17 mouse cellular contexts compared by ENCODE assay signal in genomic region chr7:78914545-78914845, GRCm38 (mm10). TPM values are rescaled to one million over a fixed set of nuclear protein-coding genes. Genes with fewer than 3 reads are reported as not detected.
DNase-seq lines count a peak whose midpoint lies in the region; ATAC-seq and TF ChIP-seq lines count a peak whose summit lies in the region.
"Had no signal": no experiment of that assay in that cellular context is flagged by ENCODE, and none has a peak within 500 bp of the region (broad histone marks: within the 10 kb centered on the region; RNA-seq: fewer than 3 reads in every experiment).

No protein-coding gene starts in this region.

- POLR2A ChIA-PET in Patski (lab: Charles Lee): no interaction called here

- peaks cover 5% of the 10 kb centered on the region for H3K36me3 ChIP-seq in liver, embryonic 12.5 days
- H3K36me3 ChIP-seq in liver, embryonic 11.5 days (ENCODE audit: control insufficient read depth, insufficient read depth, low read length): no peaks in the 10 kb centered on the region
- H3K36me3 ChIP-seq in myocyte (ENCODE audit: control insufficient read depth, insufficient read depth): no peaks in the 10 kb centered on the region
- H3K36me3 ChIP-seq in forebrain, embryonic 12.5 days (replicated peaks): no peaks in the 10 kb centered on the region
- no peaks in the 10 kb centered on the region for H3K36me3 ChIP-seq in heart, adult 2 months (ENCODE audit: control insufficient read depth, insufficient read depth, low read length)
- H3K36me3 ChIP-seq: hindbrain, embryonic 15.5 days; midbrain, embryonic 15.5 days had no signal

- peaks cover 44% of the 10 kb centered on the region for H3K4me1 ChIP-seq in liver, embryonic 12.5 days
- peaks cover 17% of the 10 kb centered on the region for H3K4me1 ChIP-seq in liver, embryonic 11.5 days (replicated peaks; ENCODE audit: control insufficient read depth, insufficient read depth, low read length)
- H3K4me1 ChIP-seq in forebrain, embryonic 12.5 days: peaks cover 16% of the 10 kb centered on the region
- H3K4me1 ChIP-seq in heart, adult 2 months (ENCODE audit: control insufficient read depth, insufficient read depth, low read length): peaks cover 8% of the 10 kb centered on the region

- DNase-seq in liver, embryonic 11.5 days (ENCODE audit: low spot score): no peak
- DNase-seq in 3T3-L1 (ENCODE audit: low read depth, low spot score): peak; percentile 80
- no peak for DNase-seq in Patski (ENCODE audit: low read depth, low spot score)
- DNase-seq in cerebellum, postnatal 14 days: no peak
- DNase-seq in heart, adult 2 months: no peak
- DNase-seq: adrenal gland, adult 2 months; cerebellum, adult 11 months; cerebellum, postnatal 36 days; kidney, adult 8-10 months; retina, postnatal 1 day had no signal

- no peak overlapping the region for H3ac ChIP-seq in myocyte (ENCODE audit: control insufficient read depth, insufficient read length)

- in situ Hi-C loops in Patski (cut with MboI; ENCODE audit: low pct_unique_long_range_greater_than_20kb): loop anchor here (10.0 kb wide), 2 partner anchors 430 to 550 kb away; partner anchors contain the start of gene Polg

- intact Hi-C loops in heart, adult 2 months (cut with DNase I): no loop called here

- peak overlapping the region; percentile 77 for H3K4me2 ChIP-seq in liver, embryonic 12.5 days
- H3K4me2 ChIP-seq in liver, embryonic 11.5 days: no peak overlapping the region
- H3K4me2 ChIP-seq in myocyte (ENCODE audit: low read depth): peak overlapping the region; percentile 94
- no peak overlapping the region for H3K4me2 ChIP-seq in forebrain, embryonic 12.5 days
- H3K4me2 ChIP-seq: hindbrain, embryonic 15.5 days; midbrain, embryonic 15.5 days had no signal

- no peaks in the 10 kb centered on the region for H3K9me3 ChIP-seq in liver, embryonic 12.5 days (replicated peaks)
- no peaks in the 10 kb centered on the region for H3K9me3 ChIP-seq in liver, embryonic 11.5 days (ENCODE audit: control insufficient read depth, low read length)
- no peaks in the 10 kb centered on the region for H3K9me3 ChIP-seq in forebrain, embryonic 12.5 days
- H3K9me3 ChIP-seq: heart, embryonic 12.5 days; hindbrain, embryonic 15.5 days; limb, embryonic 15.5 days; midbrain, embryonic 15.5 days had no signal

- CTCF ChIA-PET in Patski (lab: Charles Lee): interaction anchor here (1.2 to 3.1 kb wide), 2 partner anchors 9 to 10 kb away, joined by 4 to 12 read pairs; no protein-coding TSS in a partner anchor

- H3K79me2 ChIP-seq in myocyte (ENCODE audit: control insufficient read depth, insufficient read depth): no peaks in the 10 kb centered on the region
- H3K79me2 ChIP-seq in heart, adult 2 months (replicated peaks; ENCODE audit: control insufficient read depth, insufficient read depth, low read length): no peaks in the 10 kb centered on the region

- WGBS in liver, embryonic 12.5 days (ENCODE audit: insufficient replicate concordance): 59% methylated on average over 3 of the region's 3 CpGs
- 69% methylated on average over 3 of the region's 3 CpGs for WGBS in liver, embryonic 11.5 days
- 92% methylated on average over 3 of the region's 3 CpGs for WGBS in forebrain, embryonic 12.5 days
- WGBS in heart, adult 2 months: 77% methylated on average over 3 of the region's 3 CpGs

- TF ChIP-seq CTCF in Patski (IDR thresholded peaks at IDR 0.05): no peak
- TF ChIP-seq CTCF in heart, adult 2 months (IDR thresholded peaks at IDR 0.05): no peak

- H3K9ac ChIP-seq in liver, embryonic 12.5 days: peak overlapping the region; percentile 72
- no peak overlapping the region for H3K9ac ChIP-seq in liver, embryonic 11.5 days (ENCODE audit: low read depth, low read length)
- H3K9ac ChIP-seq in forebrain, embryonic 12.5 days: no peak overlapping the region
- H3K9ac ChIP-seq in heart, adult 2 months (ENCODE audit: low read depth, low read length): no peak overlapping the region
- H3K9ac ChIP-seq: heart, embryonic 12.5 days; hindbrain, embryonic 15.5 days; limb, embryonic 15.5 days; midbrain, embryonic 15.5 days had no signal

- H3K27me3 ChIP-seq in liver, embryonic 12.5 days (replicated peaks): 0 out of 2 replicates have a peak, but pooled peaks cover under 1% of the 10 kb centered on the region
- no peaks in the 10 kb centered on the region for H3K27me3 ChIP-seq in liver, embryonic 11.5 days (replicated peaks; ENCODE audit: control insufficient read depth, insufficient read depth, low read length)
- H3K27me3 ChIP-seq in Patski: no peaks in the 10 kb centered on the region
- H3K27me3 ChIP-seq in myocyte (ENCODE audit: control insufficient read depth, insufficient read depth, insufficient read length): no peaks in the 10 kb centered on the region
- no peaks in the 10 kb centered on the region for H3K27me3 ChIP-seq in forebrain, embryonic 12.5 days
- H3K27me3 ChIP-seq in heart, adult 2 months (ENCODE audit: control insufficient read depth, insufficient read depth, low read length): no peaks in the 10 kb centered on the region
- H3K27me3 ChIP-seq: hindbrain, embryonic 15.5 days; limb, embryonic 15.5 days; midbrain, embryonic 15.5 days had no signal

- TF ChIP-seq EP300 in heart, adult 2 months (IDR thresholded peaks at IDR 0.05; ENCODE audit: insufficient read depth, low read depth, low read length): no peak

- no peak for TF ChIP-seq POLR2A in myocyte (IDR thresholded peaks at IDR 0.05; ENCODE audit: insufficient read length, low read depth)
- no peak for TF ChIP-seq POLR2A in heart, adult 2 months (IDR thresholded peaks at IDR 0.05; ENCODE audit: insufficient read depth, low read depth, low read length)

- H3K27ac ChIP-seq in liver, embryonic 12.5 days: no peak overlapping the region
- no peak overlapping the region for H3K27ac ChIP-seq in liver, embryonic 11.5 days (ENCODE audit: low read depth, low read length)
- no peak overlapping the region for H3K27ac ChIP-seq in forebrain, embryonic 12.5 days
- no peak overlapping the region for H3K27ac ChIP-seq in heart, adult 2 months
- H3K27ac ChIP-seq: hindbrain, embryonic 15.5 days; limb, embryonic 15.5 days; midbrain, embryonic 15.5 days had no signal

- 0 out of 2 replicates have a peak, but pooled peaks have one; percentile 0 for ATAC-seq in liver, embryonic 12.5 days
- no peak for ATAC-seq in liver, embryonic 11.5 days (replicated peaks; ENCODE audit: low FRiP score)
- ATAC-seq in Patski: peak; percentile 77
- no peak for ATAC-seq in forebrain, embryonic 12.5 days (ENCODE audit: low FRiP score)
- ATAC-seq: midbrain, embryonic 15.5 days had no signal

- peak overlapping the region; percentile 59 for H3K4me3 ChIP-seq in liver, embryonic 12.5 days
- H3K4me3 ChIP-seq in liver, embryonic 11.5 days (ENCODE audit: low read depth, low read length): no peak overlapping the region
- H3K4me3 ChIP-seq in myocyte: peak overlapping the region; percentile 29
- H3K4me3 ChIP-seq in forebrain, embryonic 12.5 days (replicated peaks): no peak overlapping the region
- H3K4me3 ChIP-seq in heart, adult 2 months: no peak overlapping the region
- H3K4me3 ChIP-seq: heart, embryonic 12.5 days; hindbrain, embryonic 15.5 days; midbrain, embryonic 15.5 days had no signal

TF ChIP-seq in myocyte, 11 proteins besides CTCF, POLR2A, EP300 and RAD21:
- no peak for TF ChIP-seq CEBPB (IDR thresholded peaks at IDR 0.05; ENCODE audit: insufficient read depth, poor library complexity, severe bottlenecking)
- TF ChIP-seq MYOG (IDR thresholded peaks at IDR 0.05; ENCODE audit: control insufficient read depth in 1 of 3, insufficient read depth in 1 of 3, insufficient read length in 2 of 3, low read depth in 2 of 3): peak in 2 of 3 experiments; percentile 9 to 66
- TF ChIP-seq MYOD1 (IDR thresholded peaks at IDR 0.05; ENCODE audit: control insufficient read depth in 1 of 3, insufficient read length in 2 of 3, low read depth in 2 of 3): peak in 1 of 3 experiments; percentile 9
TF ChIP-seq in myocyte: peak in this region for 2.

RNA-seq across cellular contexts. Expression of gene Isg20, which starts 1.3 kb away (rescaled TPM):
- 7.7 and 9.2 TPM in 2 replicates for polyA plus RNA-seq in liver, embryonic 12.5 days (2016; fragmentation: Nextera tagmentation; extraction: Ambion mirVana)
- polyA plus RNA-seq in liver, embryonic 11.5 days (2014; fragmentation: Nextera tagmentation; extraction: Ambion mirVana): 3.7 and 5.8 TPM in 2 replicates
- polyA plus RNA-seq in Patski (2021) (29.8 TPM), myocyte (2012; fragmentation: generic; extraction: Trizol) (10.5 TPM)
- polyA plus RNA-seq in forebrain, embryonic 12.5 days (2016; fragmentation: Nextera tagmentation; extraction: Ambion mirVana): 0.29 TPM in 1 of 2 replicates, not detected in the other
- total RNA-seq in heart, adult 2 months (2021): 10 to 100 TPM in 1 of 2 experiments, 1 to 10 TPM in 1; 6.2 to 30.3 TPM
- polyA plus RNA-seq in heart, adult 2 months (2012; rRNA removed): 15.3 and 88.6 TPM in 2 replicates

RNA-seq across cellular contexts. Expression of gene Aen, which starts 18.8 kb away (rescaled TPM):
- polyA plus RNA-seq in liver, embryonic 12.5 days (2016; fragmentation: Nextera tagmentation; extraction: Ambion mirVana): 36.5 and 38.3 TPM in 2 replicates
- polyA plus RNA-seq in liver, embryonic 11.5 days (2014; fragmentation: Nextera tagmentation; extraction: Ambion mirVana): 50.8 and 55.3 TPM in 2 replicates
- polyA plus RNA-seq in Patski (2021) (39.3 TPM), myocyte (2012; fragmentation: generic; extraction: Trizol) (52.8 TPM)
- polyA plus RNA-seq in forebrain, embryonic 12.5 days (2016; fragmentation: Nextera tagmentation; extraction: Ambion mirVana): 55.2 and 57.4 TPM in 2 replicates
- total RNA-seq in heart, adult 2 months (2021): 10 to 100 TPM; 33.9 to 39.0 TPM
- 23.5 and 31.2 TPM in 2 replicates for polyA plus RNA-seq in heart, adult 2 months (2012; rRNA removed)

Comparison
In these comparisons a context has a peak if more than half of its experiments do, and no peak if none do; other contexts are left out.
1. ATAC-seq: peak in liver, embryonic 12.5 days (single experiment) and Patski (single experiment); none in liver, embryonic 11.5 days (single experiment) and forebrain, embryonic 12.5 days (single experiment).
2. H3K4me2 ChIP-seq: peak in liver, embryonic 12.5 days (single experiment) and myocyte (single experiment); none in liver, embryonic 11.5 days (single experiment) and forebrain, embryonic 12.5 days (single experiment).
3. H3K4me3 ChIP-seq: peak in liver, embryonic 12.5 days (single experiment) and myocyte (single experiment); none in liver, embryonic 11.5 days (single experiment), forebrain, embryonic 12.5 days (single experiment) and heart, adult 2 months (single experiment).